Mouse (Mus musculus): ENCODE results near the gene Nav2. TPM values are rescaled to one million over a fixed set of nuclear protein-coding genes. Genes with fewer than 3 reads are reported as not detected.

Nav2 gene
- polyA plus RNA-seq, 1 experiment from 2014 or later: 36.1 TPM

DNA sequence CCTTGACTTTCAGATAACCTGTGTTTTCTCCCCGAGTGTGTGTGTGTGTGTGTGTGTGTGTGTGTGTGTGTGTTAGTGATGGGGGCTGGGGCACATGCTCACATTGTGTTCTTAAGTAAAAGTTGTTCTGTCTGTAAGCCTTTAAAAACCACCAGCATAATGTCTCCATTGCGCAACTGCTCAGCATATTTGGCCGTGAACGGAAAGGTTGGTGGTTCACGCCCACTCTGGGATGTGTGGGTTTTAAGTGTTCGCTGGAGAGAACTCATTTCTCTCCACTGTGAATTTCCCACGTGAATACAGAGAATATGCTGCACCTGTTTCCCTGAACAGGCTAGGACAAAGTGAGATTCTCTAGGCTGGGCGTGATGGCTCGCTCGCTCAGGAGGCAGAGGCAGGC is 542.7 kb downstream of the Nav2 start:
- ATAC-seq (ENCODE audit: low FRiP score) (no peak), DNase-seq (ENCODE audit: low spot score) (no peak)
- 83% methylated on average over 10 of the region's 10 CpGs for WGBS
- no peak overlapping the region for H3K4me3 ChIP-seq (ENCODE audit: low read depth, low read length)
- H3K4me2 ChIP-seq (replicated peaks; ENCODE audit: low read depth, low read length): no peak overlapping the region
- no peaks in the 10 kb centered on the region for H3K4me1 ChIP-seq (replicated peaks; ENCODE audit: control insufficient read depth, insufficient read depth, low read length)
- H3K27me3 ChIP-seq (ENCODE audit: control insufficient read depth, insufficient read depth, low read length): no peaks in the 10 kb centered on the region
- H3K9ac ChIP-seq (ENCODE audit: low read depth, low read length): no peak overlapping the region
- H3K27ac ChIP-seq (ENCODE audit: low read depth, low read length): no peak overlapping the region
- H3K36me3 ChIP-seq (ENCODE audit: control insufficient read depth, insufficient read depth, low read length): no peaks in the 10 kb centered on the region
- no peaks in the 10 kb centered on the region for H3K9me3 ChIP-seq (ENCODE audit: control insufficient read depth, low read length)

DNA sequence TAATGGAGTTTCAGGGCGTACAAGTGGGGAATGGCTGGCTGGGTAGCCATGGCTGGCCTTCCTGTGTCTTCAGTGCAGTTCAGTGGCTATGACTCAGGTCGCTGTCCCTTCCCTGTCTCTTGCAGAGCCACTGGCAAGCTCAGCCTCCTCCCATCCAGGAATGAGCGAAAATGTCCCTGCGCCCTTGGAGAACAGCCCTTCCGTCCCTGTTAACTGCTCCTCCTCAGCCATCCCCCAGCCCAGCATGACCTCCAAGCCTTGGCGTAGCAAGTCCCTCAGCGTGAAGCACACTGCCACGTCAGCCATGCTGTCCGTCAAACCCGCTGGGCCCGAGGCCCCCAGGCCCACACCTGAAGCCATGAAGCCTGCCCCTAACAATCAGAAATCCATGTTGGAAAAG is 543.8 kb downstream of the Nav2 start:
- no peak for DNase-seq (ENCODE audit: low spot score)
- H3K4me1 ChIP-seq (replicated peaks; ENCODE audit: control insufficient read depth, insufficient read depth, low read length): no peaks in the 10 kb centered on the region
- no peak overlapping the region for H3K4me3 ChIP-seq (ENCODE audit: low read depth, low read length)
- WGBS: 53% methylated on average over 11 of the region's 11 CpGs
- no peaks in the 10 kb centered on the region for H3K9me3 ChIP-seq (ENCODE audit: control insufficient read depth, low read length)
- H3K27ac ChIP-seq (ENCODE audit: low read depth, low read length): no peak overlapping the region
- H3K4me2 ChIP-seq (replicated peaks; ENCODE audit: low read depth, low read length): no peak overlapping the region
- no peak overlapping the region for H3K9ac ChIP-seq (ENCODE audit: low read depth, low read length)
- H3K27me3 ChIP-seq (ENCODE audit: control insufficient read depth, insufficient read depth, low read length): no peaks in the 10 kb centered on the region
- H3K36me3 ChIP-seq (ENCODE audit: control insufficient read depth, insufficient read depth, low read length): no peaks in the 10 kb centered on the region
- no peak for ATAC-seq (ENCODE audit: low FRiP score)

DNA sequence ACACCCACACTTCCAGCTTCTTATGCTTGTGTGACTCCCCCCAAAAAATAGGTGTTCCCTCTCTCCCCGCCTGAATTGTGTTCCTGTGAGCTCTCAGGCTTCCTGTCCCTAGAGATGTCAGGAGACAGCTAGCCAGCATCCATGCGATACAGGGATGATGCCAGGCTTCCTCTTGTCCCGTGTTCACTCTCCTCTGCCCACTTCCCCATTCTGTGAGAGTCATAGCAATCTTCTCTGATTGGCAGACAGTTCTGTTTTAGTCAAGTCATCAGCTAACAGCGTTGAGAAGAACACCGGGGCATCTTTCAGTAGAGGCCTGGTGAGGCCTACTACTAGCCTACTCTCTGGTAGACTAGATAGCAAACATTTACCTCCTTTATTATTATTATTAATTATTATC is 546.1 kb downstream of the Nav2 start:
- H3K4me2 ChIP-seq (replicated peaks; ENCODE audit: low read depth, low read length): no peak overlapping the region
- DNase-seq (ENCODE audit: low spot score) (no peak), ATAC-seq (ENCODE audit: low FRiP score) (no peak)
- no peak overlapping the region for H3K4me3 ChIP-seq (ENCODE audit: low read depth, low read length)
- no peak overlapping the region for H3K9ac ChIP-seq (ENCODE audit: low read depth, low read length)
- WGBS: 88% methylated on average over 5 of the region's 5 CpGs
- no peaks in the 10 kb centered on the region for H3K36me3 ChIP-seq (ENCODE audit: control insufficient read depth, insufficient read depth, low read length)
- H3K27ac ChIP-seq (ENCODE audit: low read depth, low read length): no peak overlapping the region
- H3K4me1 ChIP-seq (replicated peaks; ENCODE audit: control insufficient read depth, insufficient read depth, low read length): no peaks in the 10 kb centered on the region
- no peaks in the 10 kb centered on the region for H3K9me3 ChIP-seq (ENCODE audit: control insufficient read depth, low read length)
- H3K27me3 ChIP-seq (ENCODE audit: control insufficient read depth, insufficient read depth, low read length): no peaks in the 10 kb centered on the region

DNA sequence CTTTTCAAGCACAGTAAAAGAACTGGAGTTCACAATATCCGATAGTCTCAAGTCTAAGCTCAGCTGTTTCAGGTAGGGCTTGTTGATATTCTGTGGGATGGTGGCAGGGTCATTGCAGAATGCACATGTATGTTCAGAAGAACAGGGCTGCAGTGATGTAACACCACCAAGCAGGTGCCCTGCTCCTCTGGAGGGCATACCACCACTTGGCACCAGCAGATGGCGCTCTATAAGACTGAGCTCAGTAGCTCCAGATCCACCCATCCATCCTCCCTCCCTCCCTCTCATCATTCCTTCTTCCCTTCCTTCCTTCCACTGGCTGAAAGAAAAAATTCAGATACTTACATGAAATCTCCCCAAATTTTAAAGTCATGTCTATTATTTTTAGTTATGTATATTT is 547.6 kb downstream of the Nav2 start:
- Histone ChIP-seq H3K4me1 (replicated peaks; ENCODE audit: control insufficient read depth, insufficient read depth, low read length) (no peaks in the 10 kb centered on the region), H3K27ac (ENCODE audit: low read depth, low read length) (no peak overlapping the region), H3K4me2 (replicated peaks; ENCODE audit: low read depth, low read length) (no peak overlapping the region), H3K9me3 (ENCODE audit: control insufficient read depth, low read length) (no peaks in the 10 kb centered on the region), H3K36me3 (ENCODE audit: control insufficient read depth, insufficient read depth, low read length) (no peaks in the 10 kb centered on the region), H3K4me3 (ENCODE audit: low read depth, low read length) (no peak overlapping the region), H3K9ac (ENCODE audit: low read depth, low read length) (no peak overlapping the region), H3K27me3 (ENCODE audit: control insufficient read depth, insufficient read depth, low read length) (no peaks in the 10 kb centered on the region)
- 58% methylated on average over 2 of the region's 2 CpGs for WGBS
- DNase-seq (ENCODE audit: low spot score): peak; percentile 69
- ATAC-seq (ENCODE audit: low FRiP score): no peak

DNA sequence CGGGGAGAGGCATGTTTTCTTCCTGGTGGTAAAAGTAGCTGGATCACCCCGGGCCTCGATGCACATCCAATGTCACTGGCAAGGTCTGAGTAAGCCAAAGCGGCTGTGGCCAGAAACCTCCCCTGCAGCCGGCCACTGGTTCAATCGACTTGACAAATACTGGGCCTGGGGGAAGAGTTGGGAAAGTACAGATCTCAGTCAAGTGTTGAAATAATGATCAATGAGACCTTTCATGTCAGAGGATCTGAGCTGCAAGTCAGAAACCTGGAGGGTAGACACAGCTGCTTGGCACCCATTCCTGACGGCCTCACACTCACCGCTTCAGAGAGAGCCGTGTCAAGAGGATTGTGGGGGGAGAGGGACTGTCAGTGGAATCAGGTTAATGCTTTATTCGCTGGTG is 548.9 kb downstream of the Nav2 start:
- Histone ChIP-seq H3K9ac (ENCODE audit: low read depth, low read length) (no peak overlapping the region), H3K9me3 (ENCODE audit: control insufficient read depth, low read length) (no peaks in the 10 kb centered on the region), H3K27ac (ENCODE audit: low read depth, low read length) (no peak overlapping the region), H3K4me2 (replicated peaks; ENCODE audit: low read depth, low read length) (no peak overlapping the region), H3K36me3 (ENCODE audit: control insufficient read depth, insufficient read depth, low read length) (no peaks in the 10 kb centered on the region), H3K27me3 (ENCODE audit: control insufficient read depth, insufficient read depth, low read length) (no peaks in the 10 kb centered on the region), H3K4me1 (replicated peaks; ENCODE audit: control insufficient read depth, insufficient read depth, low read length) (no peaks in the 10 kb centered on the region), H3K4me3 (ENCODE audit: low read depth, low read length) (no peak overlapping the region)
- 78% methylated on average over 10 of the region's 10 CpGs for WGBS
- ATAC-seq (ENCODE audit: low FRiP score) (no peak), DNase-seq (ENCODE audit: low spot score) (no peak)

DNA sequence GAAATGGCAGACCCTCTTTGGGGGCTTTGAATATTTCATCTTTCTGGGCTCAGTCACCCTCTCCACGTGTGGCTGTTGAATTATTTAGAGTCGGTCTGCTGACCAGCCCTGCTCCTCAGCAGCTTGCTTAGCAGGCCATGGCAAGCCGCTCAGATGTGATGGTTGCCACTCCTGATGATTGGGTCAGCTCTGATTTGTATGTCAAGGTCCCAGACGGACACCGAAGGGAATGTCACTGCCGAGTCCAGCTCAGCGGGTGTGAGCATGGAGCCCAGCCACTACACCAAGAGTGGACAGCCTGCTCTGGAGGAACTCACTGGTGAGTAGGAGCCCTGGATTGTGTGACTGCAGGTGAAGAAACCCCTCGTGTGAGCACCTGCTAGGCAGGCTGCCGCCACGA is 549.4 kb downstream of the Nav2 start:
- Histone ChIP-seq H3K4me1 (replicated peaks; ENCODE audit: control insufficient read depth, insufficient read depth, low read length) (no peaks in the 10 kb centered on the region), H3K4me3 (ENCODE audit: low read depth, low read length) (no peak overlapping the region), H3K4me2 (replicated peaks; ENCODE audit: low read depth, low read length) (no peak overlapping the region), H3K36me3 (ENCODE audit: control insufficient read depth, insufficient read depth, low read length) (no peaks in the 10 kb centered on the region), H3K27ac (ENCODE audit: low read depth, low read length) (no peak overlapping the region), H3K27me3 (ENCODE audit: control insufficient read depth, insufficient read depth, low read length) (no peaks in the 10 kb centered on the region), H3K9ac (ENCODE audit: low read depth, low read length) (no peak overlapping the region), H3K9me3 (ENCODE audit: control insufficient read depth, low read length) (no peaks in the 10 kb centered on the region)
- WGBS: 84% methylated on average over 10 of the region's 10 CpGs
- DNase-seq (ENCODE audit: low spot score) (no peak), ATAC-seq (ENCODE audit: low FRiP score) (no peak)

DNA sequence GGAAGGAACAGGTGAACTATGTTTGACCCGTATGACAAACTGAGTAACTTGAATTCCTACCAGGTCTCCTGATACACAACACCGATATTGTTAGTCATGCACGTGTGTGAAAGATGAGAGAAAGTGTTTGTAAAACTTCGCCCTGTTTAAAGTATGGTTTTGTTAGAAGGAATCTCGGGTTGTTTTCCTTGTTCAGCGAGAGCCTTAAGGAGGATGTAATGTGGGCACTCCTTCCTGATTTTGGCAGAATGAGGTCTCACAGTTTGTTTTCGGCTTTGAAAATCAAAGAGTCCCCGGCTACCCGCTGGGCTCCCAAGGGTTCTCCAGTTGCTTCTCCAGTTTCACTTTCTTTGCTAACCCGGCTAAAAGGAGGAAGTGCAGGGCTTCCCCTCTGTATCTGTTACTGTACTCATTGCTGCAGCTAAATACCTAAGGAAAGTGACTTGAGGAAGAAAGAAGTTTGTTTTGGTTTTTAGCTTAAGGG is 553.9 kb downstream of the Nav2 start:
- Histone ChIP-seq H3K4me1 (replicated peaks; ENCODE audit: control insufficient read depth, insufficient read depth, low read length) (no peaks in the 10 kb centered on the region), H3K9ac (ENCODE audit: low read depth, low read length) (no peak overlapping the region), H3K4me2 (replicated peaks; ENCODE audit: low read depth, low read length) (no peak overlapping the region), H3K36me3 (ENCODE audit: control insufficient read depth, insufficient read depth, low read length) (peaks cover 7% of the 10 kb centered on the region; the same call in 1 of the 2 replicates), H3K27ac (ENCODE audit: low read depth, low read length) (no peak overlapping the region), H3K27me3 (ENCODE audit: control insufficient read depth, insufficient read depth, low read length) (no peaks in the 10 kb centered on the region), H3K4me3 (ENCODE audit: low read depth, low read length) (no peak overlapping the region), H3K9me3 (ENCODE audit: control insufficient read depth, low read length) (no peaks in the 10 kb centered on the region)
- ATAC-seq (ENCODE audit: low FRiP score) (no peak), DNase-seq (ENCODE audit: low spot score) (no peak)
- WGBS: 24% methylated on average over 10 of the region's 10 CpGs

DNA sequence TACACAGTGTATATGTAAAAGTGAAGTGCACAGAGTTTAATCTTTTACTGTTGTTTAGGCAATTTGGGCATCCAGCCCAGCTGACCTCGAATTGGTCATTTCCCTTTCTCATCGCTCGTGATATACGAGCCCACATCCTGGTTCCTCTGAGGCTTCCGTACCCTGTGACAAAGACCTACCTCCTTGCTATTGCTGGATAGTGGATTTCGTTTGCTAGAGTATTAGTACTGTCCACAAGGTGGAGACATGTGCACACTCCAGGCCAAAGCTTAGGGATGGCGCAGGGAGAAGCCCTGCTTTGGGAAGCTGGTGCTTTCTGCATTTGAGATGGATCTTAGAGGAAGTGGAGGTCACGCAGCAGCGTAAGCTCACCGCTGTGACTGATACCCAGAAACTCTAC is 559.3 kb downstream of the Nav2 start:
- Histone ChIP-seq H3K36me3 (ENCODE audit: control insufficient read depth, insufficient read depth, low read length) (peaks cover 7% of the 10 kb centered on the region; the same call in 1 of the 2 replicates), H3K27me3 (ENCODE audit: control insufficient read depth, insufficient read depth, low read length) (no peaks in the 10 kb centered on the region), H3K9me3 (ENCODE audit: control insufficient read depth, low read length) (no peaks in the 10 kb centered on the region), H3K9ac (ENCODE audit: low read depth, low read length) (no peak overlapping the region), H3K4me3 (ENCODE audit: low read depth, low read length) (no peak overlapping the region), H3K4me2 (replicated peaks; ENCODE audit: low read depth, low read length) (no peak overlapping the region), H3K27ac (ENCODE audit: low read depth, low read length) (no peak overlapping the region), H3K4me1 (replicated peaks; ENCODE audit: control insufficient read depth, insufficient read depth, low read length) (no peaks in the 10 kb centered on the region)
- 64% methylated on average over 10 of the region's 10 CpGs for WGBS
- peak; percentile 42 for DNase-seq (ENCODE audit: low spot score)
- no peak for ATAC-seq (ENCODE audit: low FRiP score)

DNA sequence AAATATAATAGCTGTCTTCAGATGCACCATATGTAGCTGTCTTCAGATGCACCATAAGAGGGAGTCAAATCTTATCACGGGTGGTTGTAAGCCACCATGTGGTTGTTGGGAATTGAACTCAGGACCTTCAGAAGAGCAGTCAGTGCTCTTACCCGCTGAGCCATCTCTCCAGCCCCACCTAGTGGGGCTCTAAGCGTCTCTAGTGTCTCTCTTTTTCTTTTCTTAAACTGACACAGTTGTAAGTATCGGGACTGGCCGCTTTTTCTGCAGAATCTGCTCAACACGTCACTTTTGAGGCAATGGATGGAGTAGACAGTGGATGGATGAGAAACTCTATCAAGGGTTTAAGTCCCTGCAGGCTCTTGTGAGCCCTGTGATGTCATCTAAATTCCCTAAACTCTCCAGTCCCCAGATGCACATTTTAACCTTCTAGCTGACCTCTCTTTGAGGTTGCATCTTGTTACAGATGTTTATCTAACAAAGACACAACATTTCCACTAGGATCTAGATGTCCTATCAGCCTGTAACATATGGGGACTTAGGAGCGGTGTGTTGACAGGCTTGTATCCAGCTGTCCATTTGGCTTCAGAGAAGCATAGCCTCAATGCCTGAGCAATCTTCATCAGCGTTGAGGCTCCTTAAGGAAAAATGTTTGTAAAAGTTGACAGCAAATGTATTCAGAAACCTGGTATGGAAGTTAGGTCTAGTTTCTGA is 560.1 kb downstream of the Nav2 start:
- DNase-seq (ENCODE audit: low spot score): no peak
- 75% methylated on average over 8 of the region's 8 CpGs for WGBS

More for the DNA sequence above, 560.1 kb downstream of the Nav2 start:
- Histone ChIP-seq H3K36me3 (ENCODE audit: control insufficient read depth, insufficient read depth, low read length) (peaks cover 7% of the 10 kb centered on the region; the same call in 1 of the 2 replicates), H3K9me3 (ENCODE audit: control insufficient read depth, low read length) (no peaks in the 10 kb centered on the region), H3K4me2 (replicated peaks; ENCODE audit: low read depth, low read length) (no peak overlapping the region), H3K27me3 (ENCODE audit: control insufficient read depth, insufficient read depth, low read length) (no peaks in the 10 kb centered on the region), H3K4me1 (replicated peaks; ENCODE audit: control insufficient read depth, insufficient read depth, low read length) (no peaks in the 10 kb centered on the region), H3K4me3 (ENCODE audit: low read depth, low read length) (no peak overlapping the region), H3K27ac (ENCODE audit: low read depth, low read length) (no peak overlapping the region), H3K9ac (ENCODE audit: low read depth, low read length) (no peak overlapping the region)
- no peak for ATAC-seq (ENCODE audit: low FRiP score)

All from hindbrain, embryonic 11.5 days (tissue).